Mouse (Mus musculus): ENCODE measurements around the gene Ikzf5.

Ikzf5 gene

DNA sequence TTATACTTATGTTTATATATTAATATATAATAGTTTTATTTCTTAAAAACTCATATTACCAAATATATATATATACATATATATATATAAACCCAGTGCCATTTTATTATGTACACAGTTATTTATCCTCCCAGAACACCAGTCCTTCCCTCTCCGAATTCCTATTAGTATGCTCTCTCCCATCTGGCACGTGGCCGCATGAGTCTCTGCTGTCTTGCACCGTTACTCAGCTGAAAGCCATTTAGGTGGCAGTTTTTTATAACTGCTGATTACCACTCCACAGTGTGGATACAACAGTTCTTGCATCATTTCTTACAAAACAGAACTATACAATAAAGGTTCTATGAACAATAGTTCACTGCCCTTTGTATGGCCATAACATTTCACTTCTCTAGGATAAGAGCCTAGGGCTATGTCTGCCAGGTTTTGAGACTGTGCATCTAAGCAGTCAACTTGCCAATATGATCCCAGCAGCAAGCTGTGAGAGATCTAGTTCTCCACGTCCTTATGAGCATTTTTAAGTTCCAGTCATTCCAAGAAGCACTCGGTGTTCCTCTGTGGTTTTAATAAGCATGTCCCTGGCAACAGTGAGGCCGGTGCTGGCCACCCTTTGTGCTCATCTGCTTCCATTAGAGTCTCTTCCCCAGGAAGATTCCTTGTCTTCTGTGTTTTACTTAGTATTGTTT, 64.3 kb downstream of the Ikzf5 start:
- no peak for DNase-seq
